Mouse (Mus musculus) adipocyte (in vitro differentiated cells): ENCODE measurements at regions not wholly inside any gene's neighbourhood (a gene's known extent, or its start where the extent isn't known, plus 50 kb on each side); places are given as distances from the start of the nearest gene placed in this dataset.
"Not testable (repeated sequence)": the region's sequence is repeated elsewhere in the genome, so short reads cannot be mapped to it uniquely, and the experiment has no call there.

ENCODE experiments used
- DNase-seq: peaks from one replicate; pipeline ENCODE4 v3.0.0-alpha.2; 2016; ENCODE audit warnings: low spot score

DNA sequence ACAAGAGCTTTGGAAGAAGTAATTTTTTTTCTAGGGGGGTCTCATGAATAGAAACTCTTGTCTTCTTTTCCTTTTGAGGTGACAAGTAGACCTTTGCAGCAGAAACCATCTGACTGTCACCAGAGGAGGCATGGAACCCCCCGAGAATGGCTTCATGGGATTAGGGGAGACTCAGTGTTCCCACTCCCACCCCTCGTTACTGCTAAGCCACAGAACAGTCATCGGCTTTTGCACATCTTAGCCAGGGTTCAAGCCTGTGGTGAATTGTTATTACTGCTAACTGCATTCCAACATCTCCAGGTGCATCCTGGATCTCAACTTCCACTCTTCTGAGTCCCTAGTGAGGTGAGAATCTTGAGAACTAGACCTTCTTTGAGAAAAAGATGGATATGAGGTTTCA lies 180.9 kb downstream of the Enc1 start:
- no peak for DNase-seq

DNA sequence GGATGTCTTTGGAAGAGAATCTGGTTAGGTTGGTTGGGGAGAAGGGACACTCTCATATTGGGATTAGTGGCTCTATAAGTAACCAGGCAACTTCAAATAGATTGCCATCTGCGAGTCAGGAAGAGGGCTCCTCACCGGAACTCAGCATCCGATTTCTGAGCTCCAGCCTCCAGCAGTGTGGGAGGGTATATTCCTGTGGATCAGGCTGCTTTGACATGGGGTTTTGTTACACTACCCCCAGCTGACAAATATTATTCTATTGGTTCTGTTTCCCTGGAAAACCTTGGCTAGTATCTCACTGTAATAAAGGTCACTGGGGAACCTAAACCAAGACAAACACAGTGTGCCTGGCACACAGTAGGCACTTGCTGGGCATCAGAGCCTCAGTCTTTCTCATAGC lies 179.9 kb downstream of the Enc1 start:
- DNase-seq = no peak

DNA sequence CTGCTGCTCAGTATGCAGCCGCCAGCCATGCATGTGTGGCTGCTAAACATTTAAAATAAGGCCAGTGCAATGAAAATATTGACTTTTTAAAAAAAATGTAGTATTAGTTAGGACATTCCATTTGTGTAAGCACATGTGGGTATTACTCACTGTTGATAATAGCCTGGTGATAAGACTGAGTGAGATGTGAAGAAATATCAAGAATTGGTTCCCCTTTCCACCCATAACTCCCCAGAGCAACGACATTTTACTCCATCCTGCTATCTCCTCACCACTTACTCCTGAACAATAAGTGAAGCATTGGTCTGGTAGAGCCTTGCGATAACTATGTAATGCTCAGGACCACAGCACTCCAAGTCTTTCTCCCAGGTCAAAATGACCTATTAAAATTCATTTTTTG lies 178.2 kb downstream of the Enc1 start:
- DNase-seq = no peak

DNA sequence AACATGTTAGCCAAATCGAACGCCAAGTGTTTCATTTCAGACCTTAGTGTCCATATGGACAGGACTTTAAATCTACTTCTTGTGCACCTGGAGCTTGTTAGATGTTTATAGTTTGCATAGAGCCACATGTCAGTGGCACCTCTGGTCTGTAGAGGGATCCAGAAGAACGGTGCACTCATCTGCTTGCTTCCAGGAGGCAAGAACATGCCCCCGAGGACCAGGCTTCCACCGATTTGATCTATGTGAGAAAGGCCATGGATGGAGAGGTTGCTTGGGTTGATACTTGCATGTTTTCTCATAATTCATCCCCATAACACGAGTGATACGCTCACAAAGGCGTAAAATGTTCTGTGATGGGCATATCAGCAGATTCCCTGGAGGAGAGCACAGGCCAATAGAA lies 177.8 kb downstream of the Enc1 start:
- no peak for DNase-seq

DNA sequence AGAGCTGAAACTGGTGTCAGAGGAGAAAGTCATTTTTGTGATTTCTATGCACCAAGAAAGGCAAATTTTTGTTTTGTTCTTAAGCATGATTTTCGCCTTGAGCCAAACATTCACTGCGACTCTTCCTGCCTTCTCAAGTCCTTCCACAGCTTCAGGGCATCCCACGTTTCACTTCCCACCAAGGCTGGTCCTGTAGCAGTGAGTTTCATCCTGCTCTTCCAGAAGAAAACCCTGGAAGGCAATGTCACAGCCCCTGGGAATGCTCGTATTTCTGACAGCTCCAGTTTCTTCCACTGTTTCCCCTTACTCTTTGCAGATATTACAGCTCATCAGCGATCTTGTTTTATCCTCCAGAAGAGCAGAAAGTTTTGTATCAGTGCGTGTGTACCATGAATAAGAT lies 177.2 kb downstream of the Enc1 start:
- DNase-seq = no peak

DNA sequence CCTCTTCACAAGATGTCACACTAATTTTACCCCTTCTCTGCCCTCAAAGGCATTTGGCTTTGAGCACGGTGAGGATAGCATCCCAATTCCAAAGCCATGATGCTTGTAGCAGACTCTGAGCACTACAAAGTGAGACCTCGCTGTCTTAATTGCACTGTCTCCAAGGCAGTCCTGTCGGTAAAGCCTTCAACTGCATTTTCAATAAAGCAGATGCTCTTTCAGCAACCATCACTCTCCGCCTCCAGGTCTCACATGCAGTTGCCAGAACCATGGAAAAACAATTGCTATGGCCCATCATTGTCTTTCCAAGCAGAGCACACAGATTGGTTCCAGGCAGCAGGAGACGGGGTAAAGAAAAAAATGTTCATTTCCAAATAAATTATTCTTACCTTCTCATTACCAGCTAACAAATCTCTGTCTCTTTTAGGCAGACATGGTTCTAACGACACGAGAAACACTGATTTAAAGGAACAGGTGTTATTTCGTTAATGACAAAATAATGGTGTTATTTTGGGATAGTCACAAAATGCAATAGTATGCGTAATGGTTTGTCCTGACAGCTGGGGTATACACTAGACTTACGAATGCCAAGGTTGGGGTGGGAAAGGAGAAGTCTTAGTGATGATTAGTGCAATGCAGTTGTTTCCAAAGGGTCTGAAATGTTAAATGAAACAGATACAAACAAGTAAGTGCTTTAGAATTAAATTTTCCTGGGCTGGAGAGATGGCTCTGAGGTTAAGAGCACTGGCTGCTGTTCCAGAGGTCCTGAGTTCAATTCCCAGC lies 175.2 kb downstream of the Enc1 start:
- DNase-seq = no peak

DNA sequence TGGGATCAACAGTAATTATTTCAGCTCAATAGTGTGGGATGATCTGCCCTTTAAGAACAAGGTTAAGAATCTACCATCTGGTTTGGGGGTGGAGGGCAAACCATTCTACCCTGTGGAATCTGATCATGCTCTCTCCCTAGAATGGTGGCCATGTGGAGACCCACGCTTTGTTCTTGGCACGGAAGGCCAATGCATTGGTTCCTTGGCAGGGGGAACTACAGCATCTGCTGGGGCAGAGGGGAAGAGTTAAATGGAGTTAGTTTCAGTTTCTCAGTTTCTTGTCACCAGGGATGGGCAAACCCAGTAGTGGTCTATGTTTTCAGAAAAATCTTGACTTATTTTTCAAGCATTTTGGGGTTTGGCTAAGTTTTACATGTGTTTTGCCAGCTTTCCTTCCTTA lies 174.5 kb downstream of the Enc1 start:
- DNase-seq = peak; percentile 39

DNA sequence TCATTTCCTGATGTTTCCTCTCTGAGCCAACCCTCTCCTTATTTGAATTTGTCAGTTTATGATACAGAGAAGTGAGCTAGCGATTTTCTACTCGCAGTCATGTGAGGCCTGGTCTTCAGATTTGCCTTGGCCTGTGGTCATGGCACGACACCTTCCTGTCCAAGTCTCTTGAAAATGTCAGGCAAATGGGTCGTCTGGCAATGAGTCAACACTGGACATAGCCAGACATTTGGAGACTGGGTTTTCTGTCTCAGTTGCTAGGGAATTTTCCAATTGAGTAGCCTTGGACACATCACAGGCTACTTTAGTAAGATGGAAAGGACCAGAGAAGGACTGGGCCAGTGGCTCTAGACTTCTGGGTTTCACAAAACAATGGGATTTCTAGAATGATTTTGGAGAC lies 171.2 kb downstream of the Enc1 start:
- peak; percentile 10 for DNase-seq

DNA sequence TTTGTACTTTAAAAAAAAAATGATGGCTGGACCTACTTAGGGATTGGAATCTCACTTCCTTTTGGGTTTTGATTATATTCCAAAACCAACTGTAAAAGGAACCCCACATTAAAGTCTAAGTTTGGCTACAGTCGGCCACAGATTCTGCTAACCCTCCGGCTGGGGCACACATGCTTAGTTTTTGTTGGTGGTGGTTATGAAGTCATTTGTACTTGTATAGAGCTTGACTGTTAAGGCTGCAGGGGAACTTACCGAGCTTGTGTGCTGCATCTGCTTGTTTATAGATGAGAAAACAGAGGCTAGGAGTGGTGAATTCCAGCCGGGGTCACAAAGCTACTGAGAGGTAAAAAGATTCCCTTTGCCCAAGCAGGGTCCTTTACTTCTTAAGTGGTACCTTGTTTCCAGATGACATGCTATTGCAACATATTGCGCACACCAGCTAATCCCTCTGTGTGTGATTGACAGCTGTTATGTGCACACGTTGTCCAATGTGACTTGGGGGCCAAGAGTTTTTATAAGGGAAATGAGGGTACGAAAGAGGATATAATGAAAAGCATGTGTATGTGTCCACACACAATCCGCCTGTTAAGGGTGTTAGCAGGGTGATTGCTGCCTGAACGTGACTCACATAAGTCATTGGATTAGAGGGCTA lies 169.8 kb downstream of the Enc1 start:
- no peak for DNase-seq

DNA sequence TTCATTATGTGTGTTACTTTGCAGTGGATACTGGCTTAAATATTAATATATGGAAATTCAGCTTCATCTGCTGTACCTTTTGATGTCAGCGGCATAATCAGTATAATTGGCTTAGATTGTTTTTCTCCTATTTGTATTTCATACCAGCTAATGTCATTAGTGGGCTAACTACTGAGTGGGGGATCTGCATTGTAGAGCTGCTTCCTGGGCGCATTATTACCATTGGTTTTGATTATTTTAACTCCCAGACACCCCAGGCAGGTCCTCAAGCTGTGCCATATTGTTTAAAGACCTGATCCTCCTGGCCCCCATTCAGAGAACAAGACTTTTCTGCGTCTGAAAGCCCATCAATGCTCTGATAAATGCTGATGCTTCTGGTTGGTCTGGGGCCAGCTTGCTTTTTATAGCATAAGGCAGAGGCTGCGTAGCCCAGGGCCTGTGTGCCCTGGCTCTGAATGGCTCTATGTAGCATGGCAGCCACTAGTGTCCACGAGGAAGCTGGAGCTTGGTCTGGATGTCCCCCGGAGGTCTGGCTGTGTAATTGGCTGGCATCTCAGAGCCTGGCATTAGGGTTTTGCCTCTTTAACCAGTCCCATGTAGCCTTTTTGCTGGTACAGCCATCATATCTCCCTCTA lies 169.1 kb downstream of the Enc1 start:
- DNase-seq = no peak

DNA sequence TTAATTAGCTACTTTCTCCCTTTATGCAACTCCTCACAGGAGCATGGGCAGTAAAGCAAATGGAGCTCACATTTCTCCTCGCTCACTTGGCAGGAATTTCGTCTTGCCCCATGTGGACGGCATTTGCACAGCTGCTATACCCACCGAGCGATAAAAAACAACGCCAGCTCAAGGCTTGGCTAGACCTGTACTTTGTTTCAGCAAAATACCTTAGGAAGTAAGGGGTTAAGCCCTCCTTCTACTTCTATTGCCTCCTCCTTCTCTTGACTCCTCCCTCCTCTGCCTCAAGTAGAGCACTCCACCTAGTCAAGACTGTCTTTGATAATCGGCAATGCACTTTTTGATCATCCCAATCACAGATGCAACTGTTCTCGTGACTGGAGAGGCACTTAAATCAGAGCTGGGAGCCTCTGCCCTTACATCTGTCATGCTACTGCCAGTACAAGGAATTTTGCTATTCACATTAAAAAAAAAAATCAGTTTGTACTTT lies 168.4 kb downstream of the Enc1 start:
- no peak for DNase-seq

DNA sequence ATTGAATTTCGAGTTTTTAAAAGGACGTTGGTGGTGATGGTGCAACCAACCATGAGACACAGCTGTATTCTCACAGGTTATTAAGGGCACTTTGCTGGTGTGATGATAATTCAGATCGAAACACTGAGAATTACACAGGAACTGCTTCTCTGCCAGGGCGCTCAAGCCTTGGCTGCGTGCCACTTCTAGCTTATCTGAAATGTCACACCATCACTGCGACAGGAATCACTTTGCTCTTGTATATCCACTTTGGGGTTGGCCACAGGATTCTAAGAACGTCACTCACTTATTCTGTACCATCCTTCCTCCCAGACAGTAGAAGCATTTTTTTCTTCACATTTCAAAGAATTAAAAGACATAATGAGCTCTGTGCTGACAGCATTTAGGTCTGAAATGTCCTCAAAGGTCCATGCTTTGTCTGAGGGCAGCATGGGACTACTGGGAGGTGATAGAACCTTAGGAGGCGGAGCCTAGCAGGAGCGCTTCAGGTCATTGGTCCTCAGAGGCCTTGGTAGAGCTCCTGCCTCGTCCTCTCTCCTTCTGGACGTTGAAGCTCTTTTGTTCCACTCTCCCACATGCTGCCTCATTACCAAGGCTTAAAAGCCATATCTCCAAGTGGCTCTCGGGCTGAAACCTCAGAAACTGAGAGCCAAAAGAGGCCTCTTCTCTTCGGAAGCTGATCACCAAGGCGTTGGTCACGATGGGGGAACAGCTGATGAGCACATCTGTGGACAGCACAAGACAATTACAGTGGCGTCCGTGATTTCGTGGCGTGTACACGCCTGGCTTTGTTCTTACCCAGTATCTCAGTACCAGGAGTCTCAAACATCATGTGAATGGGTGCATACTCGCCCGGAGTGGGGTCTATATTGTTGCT lies 167.7 kb downstream of the Enc1 start:
- no peak for DNase-seq

DNA sequence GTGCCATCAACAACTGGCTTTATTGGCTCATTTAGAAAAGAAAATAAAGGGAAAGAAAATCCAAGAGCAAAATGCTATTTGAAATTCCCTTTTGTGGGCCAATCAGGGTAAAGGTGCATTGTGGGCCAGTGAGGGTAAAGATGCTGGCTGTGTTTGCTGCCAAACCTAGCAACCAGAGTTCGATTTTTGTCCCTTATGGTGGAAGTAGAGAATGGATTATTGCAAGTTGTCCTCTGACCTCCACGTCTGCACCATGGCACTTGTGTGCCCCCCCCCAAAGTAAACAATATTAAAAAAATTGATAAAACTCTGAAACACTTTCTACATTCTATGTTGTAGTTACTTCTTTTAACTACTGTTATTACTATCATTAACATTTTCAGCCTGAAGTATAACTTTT lies 166.9 kb downstream of the Enc1 start:
- DNase-seq = peak; percentile 47

DNA sequence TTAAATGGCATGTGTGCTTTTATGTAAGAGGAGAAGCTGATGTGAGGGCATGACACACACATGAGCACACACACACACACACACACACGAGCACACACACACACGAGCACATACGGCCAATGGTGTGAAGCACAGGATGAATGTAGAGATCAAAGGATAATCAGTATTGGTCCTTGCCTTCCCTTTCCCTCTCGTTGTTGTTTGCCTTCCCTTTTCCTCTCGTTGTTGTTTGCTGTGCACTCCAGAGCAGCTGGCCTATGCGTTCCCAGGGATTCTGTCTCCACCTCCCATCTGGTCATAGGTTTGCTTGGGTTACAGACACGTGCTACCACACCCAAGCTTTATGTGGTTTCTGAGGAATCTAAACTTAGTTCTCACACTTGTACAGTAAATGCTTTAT lies 165.8 kb downstream of the Enc1 start:
- no peak for DNase-seq

DNA sequence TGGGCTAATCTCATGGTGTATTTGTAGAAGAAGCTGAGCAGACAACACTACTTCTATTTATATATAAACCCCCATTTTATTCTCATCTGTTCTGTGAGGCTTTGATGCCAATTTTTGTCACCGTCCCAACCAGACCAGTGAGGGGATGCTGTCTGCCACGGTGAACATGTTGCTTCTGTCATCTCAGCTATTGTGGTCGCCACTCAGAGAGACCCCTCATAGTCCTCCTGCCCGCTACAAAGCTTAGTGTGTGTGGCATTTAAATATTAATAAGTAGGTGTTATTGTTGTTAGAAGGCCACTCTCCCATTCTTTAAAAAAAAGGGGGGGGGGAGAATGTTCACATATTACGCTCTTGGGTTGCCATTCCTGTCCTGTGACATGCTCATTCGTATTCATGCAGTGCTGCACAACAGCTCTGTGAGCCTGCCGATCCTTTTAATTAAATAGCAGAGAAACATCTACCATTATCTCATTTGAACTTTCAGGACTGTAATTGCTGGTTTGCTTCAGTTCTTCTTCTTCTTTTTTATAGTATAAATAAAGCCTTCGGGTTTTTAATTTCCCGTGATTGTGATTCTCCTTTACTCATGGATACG lies 161.4 kb downstream of the Enc1 start:
- DNase-seq = no peak

DNA sequence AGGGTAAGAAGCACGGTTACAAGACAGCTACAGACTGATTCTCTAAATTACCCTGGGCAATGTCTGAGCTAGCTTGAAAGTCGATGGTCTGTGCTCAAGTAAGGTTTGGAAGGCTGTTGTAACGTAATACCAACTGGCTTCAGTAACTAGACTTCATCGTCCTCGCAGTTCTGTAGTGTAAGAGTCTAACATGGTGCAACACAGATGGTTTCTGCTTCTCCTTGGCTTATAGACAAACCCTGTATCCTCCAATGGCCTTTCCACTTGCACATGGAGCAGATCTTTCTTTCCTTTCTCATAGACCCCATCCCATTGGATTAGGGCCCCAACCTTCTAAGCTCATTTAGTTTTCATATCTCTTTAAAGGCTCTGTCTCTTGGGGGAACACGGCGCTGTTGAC lies 160.7 kb downstream of the Enc1 start:
- no peak for DNase-seq

DNA sequence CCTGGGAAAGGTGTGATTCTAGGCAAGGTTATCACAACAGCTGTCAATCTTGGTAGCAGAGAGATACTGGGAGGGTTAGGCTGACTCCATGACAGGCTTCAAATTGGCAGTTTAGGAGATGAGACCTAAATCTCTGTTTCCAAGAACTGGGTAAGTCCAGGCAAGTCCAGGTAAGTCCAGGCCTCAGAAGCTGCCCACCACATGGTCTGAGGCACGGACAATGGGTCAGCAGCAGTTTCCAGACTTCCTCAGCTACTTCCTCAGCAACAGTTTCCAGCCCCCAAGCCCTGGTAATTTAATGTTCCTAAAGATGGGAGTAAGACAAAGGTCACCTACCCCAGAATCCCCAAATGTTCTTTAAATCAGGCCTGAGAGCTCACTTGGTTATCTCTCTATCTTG lies 157.1 kb downstream of the Enc1 start:
- no peak for DNase-seq

DNA sequence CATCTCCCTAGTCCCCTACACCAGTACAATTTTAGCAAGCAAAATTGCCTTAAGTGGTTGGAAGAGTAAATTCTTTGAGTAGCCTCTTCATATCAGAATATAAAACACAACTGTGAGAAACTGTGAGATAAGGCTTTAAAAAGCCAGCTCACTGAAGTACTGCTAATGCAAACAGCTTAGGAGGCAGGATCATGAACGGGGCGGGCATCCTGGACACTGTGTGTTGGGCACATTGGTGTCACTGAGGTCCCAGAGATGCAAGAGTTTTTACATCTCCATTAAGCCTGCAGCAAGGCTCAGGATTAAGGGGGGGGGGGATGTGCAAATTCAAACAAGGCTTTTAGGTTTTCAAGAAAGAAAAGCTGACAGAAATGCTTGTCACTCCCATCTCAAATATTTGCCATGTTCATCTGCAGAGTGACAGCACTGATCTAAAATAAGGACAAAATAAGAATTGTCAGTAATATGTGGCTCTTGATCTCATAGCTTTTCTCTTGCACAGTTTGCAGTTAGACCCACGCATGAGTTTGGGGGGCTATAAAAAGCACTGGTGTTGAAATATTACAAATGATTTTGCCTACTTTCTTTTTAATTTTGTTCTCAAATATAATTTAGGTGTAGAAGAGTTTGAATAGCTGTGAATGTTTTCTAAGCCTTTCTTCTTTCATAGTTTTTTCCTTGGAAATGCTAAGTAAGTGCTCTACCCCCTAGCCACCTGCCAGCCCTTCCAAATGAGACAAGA lies 156.2 kb downstream of the Enc1 start:
- DNase-seq = no peak

DNA sequence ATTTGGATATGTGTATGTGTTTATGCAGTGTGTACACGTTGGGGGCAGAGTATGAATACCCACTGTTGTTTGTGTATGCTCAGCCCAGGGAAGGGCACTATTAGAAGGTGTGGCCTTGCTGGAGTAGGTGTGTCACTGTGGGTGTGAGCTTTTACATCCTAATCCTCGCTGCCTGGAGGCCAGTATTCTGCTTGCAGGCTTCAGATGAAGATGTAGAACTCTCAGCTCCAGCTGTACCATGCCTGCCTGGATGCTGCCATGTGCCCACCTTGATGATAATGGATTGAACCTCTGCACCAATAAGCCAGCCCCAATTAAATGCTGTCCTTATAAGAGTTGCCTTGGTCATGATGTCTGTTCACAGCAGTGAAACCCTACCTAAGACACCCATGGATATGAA lies 155.4 kb downstream of the Enc1 start:
- DNase-seq = not testable (repeated sequence)

DNA sequence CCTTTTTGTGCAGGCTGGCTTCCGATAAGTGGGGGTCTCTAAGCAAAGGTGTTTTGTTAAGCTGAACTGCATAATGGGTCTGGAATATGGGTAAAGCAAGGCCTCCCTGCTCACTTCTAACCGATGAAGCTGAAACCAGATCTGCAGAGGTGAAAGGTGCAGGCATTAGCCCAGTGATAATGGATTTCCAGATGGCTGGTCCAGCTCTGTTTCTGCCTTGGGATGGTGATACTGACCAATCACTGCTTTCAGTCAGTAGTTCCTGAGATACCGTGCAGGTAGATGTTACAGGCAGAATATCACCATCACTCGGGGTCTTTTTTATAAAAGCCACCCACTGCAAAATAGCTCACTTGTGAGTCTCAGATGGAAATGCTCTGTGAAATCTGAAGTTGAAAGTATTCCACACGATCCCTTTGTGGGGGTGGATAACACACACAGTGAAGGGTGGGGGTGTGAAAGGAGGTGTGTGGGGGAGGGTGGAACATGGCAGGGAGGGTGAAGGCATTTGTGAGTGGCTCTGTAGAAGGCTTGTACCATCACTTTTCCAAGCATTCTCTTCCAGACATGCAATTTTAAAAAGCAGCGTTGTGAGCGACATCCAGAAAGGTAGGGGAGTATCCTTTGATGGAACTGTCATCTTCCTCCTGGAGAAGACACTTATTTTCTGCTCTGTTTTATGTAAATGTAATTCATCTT lies 154.0 kb downstream of the Enc1 start:
- DNase-seq = no peak

DNA sequence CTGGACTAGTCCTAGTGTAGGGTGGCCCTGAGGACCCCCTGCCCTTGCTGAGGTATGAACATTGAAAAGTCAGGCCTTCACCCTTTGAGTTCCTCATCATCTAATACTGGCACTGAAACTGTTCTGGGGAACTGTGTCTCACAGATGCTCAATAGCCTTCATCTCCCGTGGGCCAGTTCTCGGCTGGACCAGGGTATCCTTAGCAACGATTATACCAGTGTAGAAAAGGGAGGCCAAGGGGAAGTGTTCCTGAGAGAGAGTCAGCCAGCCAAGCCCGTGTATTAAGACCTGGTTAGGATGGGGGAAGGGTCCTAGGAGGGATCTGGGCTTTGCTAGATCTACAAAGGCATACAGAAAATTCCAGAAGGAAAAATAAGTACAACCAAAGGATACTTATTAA lies 153.2 kb downstream of the Enc1 start:
- no peak for DNase-seq
